Mouse (Mus musculus): ENCODE measurements at regions not wholly inside any gene's neighbourhood (a gene's known extent, or its start where the extent isn't known, plus 50 kb on each side); places are given as distances from the start of the nearest gene placed in this dataset.

- DNase-seq, result no peak
Measured at GRCm38 (mm10) chr3:54604705-54605379, 87.8 kb upstream of the Supt20 start.

GRCm38 (mm10) chr3:54611431-54611990 lies 81.1 kb upstream of the Supt20 start:
- DNase-seq, result no peak

- no peak for DNase-seq
Measured at GRCm38 (mm10) chr3:54613845-54614244, 78.8 kb upstream of the Supt20 start.

- DNase-seq, result no peak
Measured at GRCm38 (mm10) chr3:54617298-54617697, 75.3 kb upstream of the Supt20 start.

- DNase-seq, result no peak
Measured at GRCm38 (mm10) chr3:54618286-54618685, 74.3 kb upstream of the Supt20 start.

GRCm38 (mm10) chr3:54630254-54630653 lies 62.4 kb upstream of the Supt20 start:
- no peak for DNase-seq

- DNase-seq, result no peak
Measured at GRCm38 (mm10) chr3:54632731-54633130, 59.9 kb upstream of the Supt20 start.

- DNase-seq, result no peak
Measured at GRCm38 (mm10) chr3:54633446-54633845, 59.2 kb upstream of the Supt20 start.

GRCm38 (mm10) chr3:54634456-54634855 lies 58.2 kb upstream of the Supt20 start:
- no peak for DNase-seq
